Mouse (Mus musculus) splenic B cell, adult 2 months (primary cell): ENCODE measurements around the gene Pdcd6ip.
"Not testable (repeated sequence)": the region's sequence is repeated elsewhere in the genome, so short reads cannot be mapped to it uniquely, and the experiment has no call there.

ENCODE experiments used
- DNase-seq: peaks from one replicate; pipeline ENCODE4 v3.0.0-alpha.2; 2011; ENCODE audit warnings: low read depth, low spot score
- H3K27me3 ChIP-seq: 2 replicates; pipeline ENCODE4 v1.6.1; 2012; ENCODE audit warnings: mild to moderate bottlenecking, low read length, moderate library complexity, mixed read lengths; ENCODE audit not compliant: control insufficient read depth, poor library complexity, insufficient read depth, severe bottlenecking
- H3K36me3 ChIP-seq: 2 replicates; pipeline ENCODE4 v1.6.1; 2012; ENCODE audit warnings: mild to moderate bottlenecking, low read length, moderate library complexity, mixed read lengths; ENCODE audit not compliant: control insufficient read depth, poor library complexity, insufficient read depth, severe bottlenecking

Pdcd6ip gene

GRCm38 (mm10) chr9:113650787-113651186 lies 57.3 kb downstream of the Pdcd6ip start:
- no peak for DNase-seq
- Histone ChIP-seq H3K27me3 (no peaks in the 10 kb centered on the region), H3K36me3 (peaks cover 5% of the 10 kb centered on the region; the same call in 1 of the 2 replicates)

- not testable (repeated sequence) for DNase-seq, H3K27me3 ChIP-seq, H3K36me3 ChIP-seq
Measured at GRCm38 (mm10) chr9:113649211-113649610, 58.8 kb downstream of the Pdcd6ip start.

- Histone ChIP-seq H3K36me3 (no peaks in the 10 kb centered on the region), H3K27me3 (no peaks in the 10 kb centered on the region)
- no peak for DNase-seq
Measured at GRCm38 (mm10) chr9:113645837-113646169, 62.3 kb downstream of the Pdcd6ip start.

GRCm38 (mm10) chr9:113645153-113645836 lies 62.8 kb downstream of the Pdcd6ip start:
- Histone ChIP-seq H3K36me3 (no peaks in the 10 kb centered on the region), H3K27me3 (no peaks in the 10 kb centered on the region)
- peak; percentile 63 for DNase-seq

GRCm38 (mm10) chr9:113644701-113645100 lies 63.4 kb downstream of the Pdcd6ip start:
- DNase-seq: no peak
- Histone ChIP-seq H3K27me3 (no peaks in the 10 kb centered on the region), H3K36me3 (no peaks in the 10 kb centered on the region)

- no peaks in the 10 kb centered on the region for H3K36me3 ChIP-seq
- H3K27me3 ChIP-seq: no peaks in the 10 kb centered on the region
- no peak for DNase-seq
Measured at GRCm38 (mm10) chr9:113644076-113644475, 64.0 kb downstream of the Pdcd6ip start.

GRCm38 (mm10) chr9:113643669-113644068 lies 64.4 kb downstream of the Pdcd6ip start:
- no peaks in the 10 kb centered on the region for H3K27me3 ChIP-seq
- H3K36me3 ChIP-seq: no peaks in the 10 kb centered on the region
- DNase-seq: no peak

GRCm38 (mm10) chr9:113634986-113635385 lies 73.1 kb downstream of the Pdcd6ip start:
- Histone ChIP-seq H3K27me3 (no peaks in the 10 kb centered on the region), H3K36me3 (no peaks in the 10 kb centered on the region)
- DNase-seq: no peak

GRCm38 (mm10) chr9:113633168-113633744 lies 74.8 kb downstream of the Pdcd6ip start:
- no peaks in the 10 kb centered on the region for H3K36me3 ChIP-seq
- H3K27me3 ChIP-seq: no peaks in the 10 kb centered on the region
- no peak for DNase-seq

- Histone ChIP-seq H3K27me3 (no peaks in the 10 kb centered on the region), H3K36me3 (no peaks in the 10 kb centered on the region)
- DNase-seq: no peak
Measured at GRCm38 (mm10) chr9:113632350-113633043, 75.6 kb downstream of the Pdcd6ip start.

- H3K36me3 ChIP-seq: no peaks in the 10 kb centered on the region
- no peaks in the 10 kb centered on the region for H3K27me3 ChIP-seq
- peak; percentile 15 for DNase-seq
Measured at GRCm38 (mm10) chr9:113629632-113630031, 78.4 kb downstream of the Pdcd6ip start.

GRCm38 (mm10) chr9:113629191-113629590 lies 78.9 kb downstream of the Pdcd6ip start:
- H3K27me3 ChIP-seq: no peaks in the 10 kb centered on the region
- no peaks in the 10 kb centered on the region for H3K36me3 ChIP-seq
- no peak for DNase-seq

- no peaks in the 10 kb centered on the region for H3K27me3 ChIP-seq
- DNase-seq: no peak
- H3K36me3 ChIP-seq: no peaks in the 10 kb centered on the region
Measured at GRCm38 (mm10) chr9:113628780-113629179, 79.3 kb downstream of the Pdcd6ip start.

GRCm38 (mm10) chr9:113626730-113627129 lies 81.3 kb downstream of the Pdcd6ip start:
- Histone ChIP-seq H3K36me3 (no peaks in the 10 kb centered on the region), H3K27me3 (no peaks in the 10 kb centered on the region)
- no peak for DNase-seq

- no peak for DNase-seq
- Histone ChIP-seq H3K27me3 (no peaks in the 10 kb centered on the region), H3K36me3 (no peaks in the 10 kb centered on the region)
Measured at GRCm38 (mm10) chr9:113624086-113624485, 84.0 kb downstream of the Pdcd6ip start.
